In genomic region chr3:53969000-53969641, GRCm38 (mm10) we compare ENCODE assay signal across 31 mouse cellular contexts.
DNase-seq lines count a peak whose midpoint lies in the region; ATAC-seq lines count a peak whose summit lies in the region.
"Had no signal": no experiment of that assay in that cellular context is flagged by ENCODE, and none has a peak within 500 bp of the region (broad histone marks: within the 10 kb centered on the region; RNA-seq: fewer than 3 reads in every experiment).

No protein-coding gene starts in this region.

- peak; percentile 67; the same call in 1 of the 2 replicates for ATAC-seq in forebrain, embryonic 14.5 days
- ATAC-seq: hindbrain, embryonic 16.5 days; intestine, embryonic 15.5 days had no signal

- H3K9ac ChIP-seq in forebrain, embryonic 14.5 days (ENCODE audit: low read length): no peak overlapping the region
- H3K9ac ChIP-seq: embryonic facial prominence, embryonic 13.5 days; heart, embryonic 13.5 days; hindbrain, embryonic 12.5 days; intestine, embryonic 15.5 days had no signal

- H3K4me3 ChIP-seq in forebrain, embryonic 14.5 days (ENCODE audit: low read depth, low read length): no peak overlapping the region
- no peak overlapping the region for H3K4me3 ChIP-seq in forebrain, embryonic 10.5 days
- H3K4me3 ChIP-seq: embryonic facial prominence, embryonic 10.5 days; embryonic facial prominence, embryonic 13.5 days; erythroblast, embryonic 14.5 days; heart, adult 2 months; heart, embryonic 10.5 days; heart, embryonic 13.5 days; hindbrain, embryonic 12.5 days; intestine, embryonic 15.5 days had no signal

- H3K4me2 ChIP-seq in forebrain, embryonic 14.5 days (ENCODE audit: low read length): no peak overlapping the region
- H3K4me2 ChIP-seq: embryonic facial prominence, embryonic 13.5 days; heart, embryonic 13.5 days; hindbrain, embryonic 12.5 days; intestine, embryonic 15.5 days had no signal

- DNase-seq in forebrain, embryonic 14.5 days (ENCODE audit: low spot score): peak; percentile 62
- no peak for DNase-seq in forebrain, embryonic 10.5 days (ENCODE audit: extremely low spot score, low spot score)
- peak; percentile 15 for DNase-seq in retina, postnatal 1 day
- no peak for DNase-seq in retina, embryonic 14.5 days (ENCODE audit: low spot score)
- peak; percentile 3 for DNase-seq in forelimb bud, embryonic 11.5 days (ENCODE audit: low read depth, low spot score)
- DNase-seq in frontal cortex, postnatal 36 days (ENCODE audit: low spot score in 2 of 2): no peak
- DNase-seq: adrenal gland, adult 2 months; adrenal gland, postnatal 14 days; B cell, adult 2 months; cerebellum, adult 11-12 months; cerebellum, adult 8-10 months; cerebellum, postnatal 10 days; cerebellum, postnatal 36 days; embryo, embryonic 11 days; gastrocnemius, postnatal 10 days; gastrocnemius, postnatal 36 days; heart, adult 2 months; heart, postnatal 14 days; heart, postnatal 4 days; kidney, adult 11 months; kidney, adult 8-10 months had no signal

- H3K4me1 ChIP-seq in forebrain, embryonic 14.5 days (ENCODE audit: control insufficient read depth, insufficient read depth, low read length): no peaks in the 10 kb centered on the region
- H3K4me1 ChIP-seq in forebrain, embryonic 10.5 days: no peaks in the 10 kb centered on the region
- H3K4me1 ChIP-seq: embryonic facial prominence, embryonic 10.5 days; embryonic facial prominence, embryonic 13.5 days; heart, embryonic 10.5 days; heart, embryonic 13.5 days; hindbrain, embryonic 12.5 days; intestine, embryonic 15.5 days had no signal

- no peaks in the 10 kb centered on the region for H3K36me3 ChIP-seq in forebrain, embryonic 14.5 days (ENCODE audit: control insufficient read depth, insufficient read depth, low read length)
- H3K36me3 ChIP-seq in forebrain, embryonic 10.5 days (replicated peaks): no peaks in the 10 kb centered on the region
- H3K36me3 ChIP-seq: embryonic facial prominence, embryonic 10.5 days; embryonic facial prominence, embryonic 13.5 days; G1E; heart, embryonic 10.5 days; heart, embryonic 13.5 days; hindbrain, embryonic 12.5 days; intestine, embryonic 15.5 days had no signal

- no peaks in the 10 kb centered on the region for H3K9me3 ChIP-seq in forebrain, embryonic 14.5 days (replicated peaks; ENCODE audit: control insufficient read depth, low read length)
- no peaks in the 10 kb centered on the region for H3K9me3 ChIP-seq in forebrain, embryonic 10.5 days
- H3K9me3 ChIP-seq: embryonic facial prominence, embryonic 10.5 days; embryonic facial prominence, embryonic 13.5 days; heart, embryonic 10.5 days; heart, embryonic 13.5 days; hindbrain, embryonic 12.5 days; intestine, embryonic 15.5 days had no signal

- WGBS in forebrain, embryonic 14.5 days: 45% methylated on average over 5 of the region's 5 CpGs
- WGBS in forebrain, embryonic 10.5 days: 77% methylated on average over 5 of the region's 5 CpGs

- no peaks in the 10 kb centered on the region for H3K27me3 ChIP-seq in forebrain, embryonic 14.5 days (replicated peaks; ENCODE audit: control insufficient read depth, insufficient read depth, low read length)
- H3K27me3 ChIP-seq in forebrain, embryonic 10.5 days (ENCODE audit: poor library complexity, severe bottlenecking): no peaks in the 10 kb centered on the region
- H3K27me3 ChIP-seq: CH12.LX; embryonic facial prominence, embryonic 13.5 days; heart, embryonic 13.5 days; hindbrain, embryonic 12.5 days; intestine, embryonic 15.5 days had no signal

- H3K27ac ChIP-seq in forebrain, embryonic 14.5 days (ENCODE audit: low read depth, low read length): no peak overlapping the region
- H3K27ac ChIP-seq in forebrain, embryonic 10.5 days: no peak overlapping the region
- H3K27ac ChIP-seq: embryonic facial prominence, embryonic 10.5 days; embryonic facial prominence, embryonic 13.5 days; heart, adult 2 months; heart, embryonic 10.5 days; heart, embryonic 13.5 days; hindbrain, embryonic 12.5 days; intestine, embryonic 15.5 days had no signal

Comparison
In these comparisons a context has a peak if more than half of its experiments do, and no peak if none do; other contexts are left out.
1. DNase-seq: peak in forebrain, embryonic 14.5 days (single experiment), retina, postnatal 1 day (single experiment) and forelimb bud, embryonic 11.5 days (single experiment); none in forebrain, embryonic 10.5 days (single experiment), retina, embryonic 14.5 days (single experiment) and frontal cortex, postnatal 36 days (0 of 2).